Mouse (Mus musculus): ENCODE measurements around the gene Olfr888. TPM values are rescaled to one million over a fixed set of nuclear protein-coding genes. Genes with fewer than 3 reads are reported as not detected.

Gene Olfr888
- polyA plus RNA-seq (2016; fragmentation: Nextera tagmentation; extraction: Ambion mirVana) = not detected in 2 replicates

GRCm38 (mm10) chr9:38107828-38108227 lies at the start of gene Olfr888:
Olfr888 (plus strand) TSS chr9:38108128.
- Histone ChIP-seq H3K4me3 (no peak within 1 kb of the TSS), H3K4me1 (no peaks in the 10 kb centered on the region), H3K36me3 (no peaks in the 10 kb centered on the region), H3K27me3 (no peaks in the 10 kb centered on the region), H3K9me3 (no peaks in the 10 kb centered on the region), H3K27ac (replicated peaks) (no peak within 1 kb of the TSS), H3K4me2 (replicated peaks) (no peak within 1 kb of the TSS), H3K9ac (replicated peaks) (no peak within 1 kb of the TSS)
- no peak for ATAC-seq (ENCODE audit: low FRiP score, low read depth)
- 74% methylated on average over 1 of the region's 1 CpGs for WGBS

DNA sequence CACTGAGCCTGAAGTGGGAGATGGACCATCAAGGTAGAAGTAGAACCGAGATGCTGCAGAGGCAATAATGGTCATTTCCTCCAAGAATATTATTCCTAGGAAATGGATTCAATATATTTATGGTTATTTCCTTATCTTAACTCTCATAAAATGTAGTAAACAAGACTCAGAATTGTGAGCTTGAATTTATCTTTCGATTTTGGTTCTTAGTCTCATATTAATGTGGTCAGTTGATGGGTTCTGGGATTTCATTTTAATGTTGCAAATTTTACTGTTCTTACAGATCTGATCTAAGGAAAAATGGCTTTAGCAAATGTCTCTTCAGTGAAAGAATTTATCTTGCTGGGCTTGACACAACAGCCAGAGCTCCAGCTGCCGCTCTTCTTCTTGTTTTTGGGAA lies 46.9 kb upstream of the Olfr888 start, which contains the start of gene Olfr885:
Olfr885 (plus strand) TSS at position 301 of the 400 bp plus-strand sequence.
- WGBS = 93% methylated on average over 3 of the region's 3 CpGs
- H3K4me3 ChIP-seq = no peak within 1 kb of the TSS
- no peak within 1 kb of the TSS for H3K9ac ChIP-seq (replicated peaks)
- H3K4me2 ChIP-seq (replicated peaks) = no peak within 1 kb of the TSS
- ATAC-seq (ENCODE audit: low FRiP score, low read depth) = no peak
- no peaks in the 10 kb centered on the region for H3K27me3 ChIP-seq
- no peaks in the 10 kb centered on the region for H3K9me3 ChIP-seq
- no peaks in the 10 kb centered on the region for H3K4me1 ChIP-seq
- H3K36me3 ChIP-seq = no peaks in the 10 kb centered on the region
- no peak within 1 kb of the TSS for H3K27ac ChIP-seq (replicated peaks)

- 94% methylated on average over 1 of the region's 1 CpGs for WGBS
- Histone ChIP-seq H3K9ac (replicated peaks) (no peak within 1 kb of the TSS), H3K4me3 (no peak within 1 kb of the TSS), H3K36me3 (no peaks in the 10 kb centered on the region), H3K27ac (replicated peaks) (no peak within 1 kb of the TSS), H3K27me3 (no peaks in the 10 kb centered on the region), H3K9me3 (no peaks in the 10 kb centered on the region), H3K4me2 (replicated peaks) (no peak within 1 kb of the TSS), H3K4me1 (no peaks in the 10 kb centered on the region)
- no peak for ATAC-seq (ENCODE audit: low FRiP score, low read depth)
Measured at GRCm38 (mm10) chr9:38083772-38084171, 24.2 kb upstream of the Olfr888 start, which contains the start of gene Olfr887. Olfr887 (plus strand) TSS chr9:38084072.

DNA sequence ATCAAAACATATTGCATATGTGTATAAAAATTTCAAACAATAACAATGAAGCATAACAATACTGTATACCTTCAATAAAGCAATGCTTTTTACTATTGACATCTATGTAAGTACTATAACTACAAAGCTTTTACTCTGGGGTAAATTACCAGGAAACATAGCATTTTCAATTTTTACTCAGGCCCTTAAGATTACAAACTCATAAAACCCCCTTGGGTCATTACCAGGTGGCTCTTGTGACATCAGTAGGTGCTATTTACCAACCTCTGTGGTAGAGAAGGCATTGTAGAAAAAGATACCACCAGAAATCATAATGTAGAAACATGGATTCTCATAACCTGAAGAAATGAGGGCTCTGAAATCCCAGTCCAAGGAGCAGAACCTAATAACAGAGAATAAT lies 7.0 kb downstream of the Olfr888 start, which contains the start of gene Olfr889:
Olfr889 (plus strand) TSS at position 301 of the 400 bp plus-strand sequence.
- no peaks in the 10 kb centered on the region for H3K9me3 ChIP-seq
- H3K36me3 ChIP-seq = no peaks in the 10 kb centered on the region
- ATAC-seq (ENCODE audit: low FRiP score, low read depth) = no peak
- H3K4me1 ChIP-seq = no peaks in the 10 kb centered on the region
- no peak within 1 kb of the TSS for H3K9ac ChIP-seq (replicated peaks)
- H3K4me2 ChIP-seq (replicated peaks) = no peak within 1 kb of the TSS
- no peak within 1 kb of the TSS for H3K27ac ChIP-seq (replicated peaks)
- H3K27me3 ChIP-seq = no peaks in the 10 kb centered on the region
- no peak within 1 kb of the TSS for H3K4me3 ChIP-seq

DNA sequence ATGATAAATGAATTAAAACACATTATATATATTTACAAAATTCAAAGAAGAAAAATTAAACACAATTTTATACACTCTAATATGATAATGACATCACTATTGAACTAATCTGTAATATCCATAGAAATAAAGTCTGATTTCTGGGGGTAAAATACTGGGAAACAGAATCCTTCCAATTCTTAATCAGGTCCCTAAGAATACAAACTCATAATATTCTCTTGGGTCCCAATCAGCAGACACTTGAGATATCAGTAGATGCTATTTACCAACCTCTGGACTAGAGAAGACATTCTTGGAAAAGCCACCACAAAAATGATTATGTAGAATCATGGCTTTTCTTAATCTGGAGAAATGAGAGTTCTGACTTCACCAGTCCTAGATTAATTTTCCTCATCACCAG lies 34.3 kb downstream of the Olfr888 start, which contains the start of gene Olfr890:
Olfr890 (plus strand) TSS at position 301 of the 400 bp plus-strand sequence.
- H3K27ac ChIP-seq (replicated peaks) = no peak within 1 kb of the TSS
- no peaks in the 10 kb centered on the region for H3K9me3 ChIP-seq
- H3K4me2 ChIP-seq (replicated peaks) = no peak within 1 kb of the TSS
- no peaks in the 10 kb centered on the region for H3K27me3 ChIP-seq
- no peak within 1 kb of the TSS for H3K4me3 ChIP-seq
- no peaks in the 10 kb centered on the region for H3K36me3 ChIP-seq
- H3K9ac ChIP-seq (replicated peaks) = no peak within 1 kb of the TSS
- no peak for ATAC-seq (ENCODE audit: low FRiP score, low read depth)
- H3K4me1 ChIP-seq = no peaks in the 10 kb centered on the region

Other genes starting within 250 kb of the Olfr888 start
- not detected in 2 replicates for gene Olfr145, start 211.4 kb upstream of the Olfr888 start, polyA plus RNA-seq (2016; fragmentation: Nextera tagmentation; extraction: Ambion mirVana)
- not detected in 2 replicates for gene Olfr878, start 190.3 kb upstream of the Olfr888 start, polyA plus RNA-seq (2016; fragmentation: Nextera tagmentation; extraction: Ambion mirVana)
- gene Olfr881, start 116.3 kb upstream of the Olfr888 start, polyA plus RNA-seq (2016; fragmentation: Nextera tagmentation; extraction: Ambion mirVana) = not detected in 2 replicates
- not detected in 2 replicates for gene Olfr883, start 82.3 kb upstream of the Olfr888 start, polyA plus RNA-seq (2016; fragmentation: Nextera tagmentation; extraction: Ambion mirVana)
- gene Olfr884, start 61.6 kb upstream of the Olfr888 start, polyA plus RNA-seq (2016; fragmentation: Nextera tagmentation; extraction: Ambion mirVana) = not detected in 2 replicates
- gene Olfr885, start 46.8 kb upstream of the Olfr888 start, polyA plus RNA-seq (2016; fragmentation: Nextera tagmentation; extraction: Ambion mirVana) = not detected in 2 replicates
- not detected in 2 replicates for gene Olfr887, start 24.1 kb upstream of the Olfr888 start, polyA plus RNA-seq (2016; fragmentation: Nextera tagmentation; extraction: Ambion mirVana)
- gene Olfr889, start 7.1 kb downstream of the Olfr888 start, polyA plus RNA-seq (2016; fragmentation: Nextera tagmentation; extraction: Ambion mirVana) = 0.08 TPM in 2 replicates
- not detected in 2 replicates for gene Olfr890, start 34.4 kb downstream of the Olfr888 start, polyA plus RNA-seq (2016; fragmentation: Nextera tagmentation; extraction: Ambion mirVana)
- gene Olfr891, start 72.7 kb downstream of the Olfr888 start, polyA plus RNA-seq (2016; fragmentation: Nextera tagmentation; extraction: Ambion mirVana) = not detected in 2 replicates
- not detected in 2 replicates for gene Olfr893, start 100.2 kb downstream of the Olfr888 start, polyA plus RNA-seq (2016; fragmentation: Nextera tagmentation; extraction: Ambion mirVana)
- gene Olfr894, start 109.9 kb downstream of the Olfr888 start, polyA plus RNA-seq (2016; fragmentation: Nextera tagmentation; extraction: Ambion mirVana) = not detected in 2 replicates
- not detected in 2 replicates for gene Olfr143, start 144.6 kb downstream of the Olfr888 start, polyA plus RNA-seq (2016; fragmentation: Nextera tagmentation; extraction: Ambion mirVana)
- not detected in 2 replicates for gene Olfr895, start 159.7 kb downstream of the Olfr888 start, polyA plus RNA-seq (2016; fragmentation: Nextera tagmentation; extraction: Ambion mirVana)
- gene Olfr896-ps1, start 183.0 kb downstream of the Olfr888 start, polyA plus RNA-seq (2016; fragmentation: Nextera tagmentation; extraction: Ambion mirVana) = not detected in 2 replicates
- gene Olfr25, start 220.9 kb downstream of the Olfr888 start, polyA plus RNA-seq (2016; fragmentation: Nextera tagmentation; extraction: Ambion mirVana) = not detected in 2 replicates
- gene Olfr898, start 240.3 kb downstream of the Olfr888 start, polyA plus RNA-seq (2016; fragmentation: Nextera tagmentation; extraction: Ambion mirVana) = not detected in 2 replicates

All from midbrain, embryonic 12.5 days (tissue).